Mouse (Mus musculus): ENCODE measurements around the gene Anxa8.

Anxa8 gene

GRCm38 (mm10) chr14:34119046-34119723, 33.4 kb downstream of the Anxa8 start:
- DNase-seq (ENCODE audit: low read depth, low spot score) = no peak

GRCm38 (mm10) chr14:34120016-34120910, 34.5 kb downstream of the Anxa8 start:
- DNase-seq (ENCODE audit: low read depth, low spot score) = no peak

GRCm38 (mm10) chr14:34120923-34121351, 35.2 kb downstream of the Anxa8 start:
- no peak for DNase-seq (ENCODE audit: low read depth, low spot score)

- no peak for DNase-seq (ENCODE audit: low read depth, low spot score)
Observed at GRCm38 (mm10) chr14:34121691-34122090, 35.9 kb downstream of the Anxa8 start.

GRCm38 (mm10) chr14:34131216-34131615, 45.4 kb downstream of the Anxa8 start:
- DNase-seq (ENCODE audit: low read depth, low spot score) = no peak

GRCm38 (mm10) chr14:34135391-34135790, 49.6 kb downstream of the Anxa8 start:
- DNase-seq (ENCODE audit: low read depth, low spot score) = no peak

GRCm38 (mm10) chr14:34139671-34140664, 54.2 kb downstream of the Anxa8 start:
- no peak for DNase-seq (ENCODE audit: low read depth, low spot score)

- no peak for DNase-seq (ENCODE audit: low read depth, low spot score)
Observed at GRCm38 (mm10) chr14:34142316-34142715, 56.5 kb downstream of the Anxa8 start.

GRCm38 (mm10) chr14:34142915-34143314, 57.1 kb downstream of the Anxa8 start:
- no peak for DNase-seq (ENCODE audit: low read depth, low spot score)

All from telencephalon, adult 2 months (tissue).